Comparison of ENCODE assay signal across 23 mouse cellular contexts in genomic region chr4:136967511-136967910, GRCm38 (mm10). TPM values are rescaled to one million over a fixed set of nuclear protein-coding genes. Genes with fewer than 3 reads are reported as not detected.
A peak's percentile ranks its signal among the peaks of the same experiment; 100 is the strongest.
DNase-seq lines count a peak whose midpoint lies in the region; ATAC-seq lines count a peak whose summit lies in the region.
"Had no signal": no experiment of that assay in that cellular context is flagged by ENCODE, and none has a peak within 500 bp of the region (broad histone marks: within the 10 kb centered on the region; RNA-seq: fewer than 3 reads in every experiment).

No protein-coding gene starts in this region.

- WGBS in forebrain, embryonic 14.5 days, result 21% methylated on average over 9 of the region's 9 CpGs
- 19% methylated on average over 9 of the region's 9 CpGs for WGBS in limb, embryonic 10.5 days

- H3K27ac ChIP-seq in forebrain, embryonic 14.5 days (ENCODE audit: low read depth, low read length), result no peak overlapping the region; the same call in 1 of the 2 replicates
- H3K27ac ChIP-seq in limb, embryonic 10.5 days, result peak overlapping the region; percentile 10; the same call in 1 of the 2 replicates
- H3K27ac ChIP-seq: heart, embryonic 13.5 days; left cerebral cortex, adult 2 months; limb, embryonic 12.5 days; liver, embryonic 13.5 days; lung, embryonic 15.5 days; macrophage; neural tube, embryonic 12.5 days; stomach, postnatal 0 days had no signal

- DNase-seq in right cerebral cortex, postnatal 10 days (ENCODE audit: low spot score in 2 of 2), result peak; percentile 66 to 68
- DNase-seq in right cerebral cortex, postnatal 36 days (ENCODE audit: low spot score in 2 of 2), result no peak
- DNase-seq in forebrain, embryonic 14.5 days (ENCODE audit: low spot score), result peak; percentile 52
- no peak for DNase-seq in limb, embryonic 10.5 days (ENCODE audit: low spot score)
- DNase-seq in cerebellum, postnatal 36 days, result no peak
- no peak for DNase-seq in thymus, adult 18-20 months
- no peak for DNase-seq in spleen, postnatal 14 days (ENCODE audit: low spot score in 2 of 2)
- DNase-seq: cerebellum, adult 8-10 months; gastrocnemius, postnatal 14 days; heart, adult 18-20 months; kidney, adult 8-10 months; kidney, postnatal 36 days; layer of hippocampus, adult 9-11 months; liver, embryonic 13.5 days; right cerebral cortex, postnatal 25 days had no signal

- no peaks in the 10 kb centered on the region for H3K36me3 ChIP-seq in forebrain, embryonic 14.5 days (ENCODE audit: control insufficient read depth, insufficient read depth, low read length)
- H3K36me3 ChIP-seq in limb, embryonic 10.5 days, result no peaks in the 10 kb centered on the region
- H3K36me3 ChIP-seq: heart, embryonic 13.5 days; limb, embryonic 12.5 days; liver, embryonic 13.5 days; lung, embryonic 15.5 days; neural tube, embryonic 12.5 days had no signal

- ATAC-seq in forebrain, embryonic 14.5 days, result peak; percentile 28; the same call in 1 of the 2 replicates
- ATAC-seq: inflammation-experienced regulatory T-cells, adult 6 months had no signal

- H3K27me3 ChIP-seq in forebrain, embryonic 14.5 days (replicated peaks; ENCODE audit: control insufficient read depth, insufficient read depth, low read length), result no peaks in the 10 kb centered on the region
- peaks cover 98% of the 10 kb centered on the region for H3K27me3 ChIP-seq in limb, embryonic 10.5 days (ENCODE audit: low read depth, poor library complexity, severe bottlenecking)

- H3K4me3 ChIP-seq in forebrain, embryonic 14.5 days (ENCODE audit: low read depth, low read length), result no peak overlapping the region
- no peak overlapping the region for H3K4me3 ChIP-seq in limb, embryonic 10.5 days
- H3K4me3 ChIP-seq: heart, embryonic 13.5 days; left cerebral cortex, adult 2 months; limb, embryonic 12.5 days; liver, embryonic 13.5 days; lung, embryonic 15.5 days; neural tube, embryonic 12.5 days had no signal

- H3K4me1 ChIP-seq in forebrain, embryonic 14.5 days (ENCODE audit: control insufficient read depth, insufficient read depth, low read length), result peaks cover 18% of the 10 kb centered on the region
- H3K4me1 ChIP-seq in limb, embryonic 10.5 days, result peaks cover 70% of the 10 kb centered on the region
- H3K4me1 ChIP-seq: liver, embryonic 13.5 days had no signal

- 0 out of 2 replicates have a peak overlapping the region, but pooled peaks have one; percentile 3 for H3K4me2 ChIP-seq in forebrain, embryonic 14.5 days (ENCODE audit: low read length)
- H3K4me2 ChIP-seq: heart, embryonic 13.5 days; limb, embryonic 12.5 days; liver, embryonic 13.5 days; lung, embryonic 15.5 days; neural tube, embryonic 12.5 days had no signal

- H3K9ac ChIP-seq in forebrain, embryonic 14.5 days (ENCODE audit: low read length), result no peak overlapping the region
- H3K9ac ChIP-seq: heart, embryonic 13.5 days; limb, embryonic 12.5 days; liver, embryonic 13.5 days; lung, embryonic 15.5 days; neural tube, embryonic 12.5 days had no signal

- H3K9me3 ChIP-seq in forebrain, embryonic 14.5 days (replicated peaks; ENCODE audit: control insufficient read depth, low read length), result no peaks in the 10 kb centered on the region
- H3K9me3 ChIP-seq in limb, embryonic 10.5 days (replicated peaks), result no peaks in the 10 kb centered on the region
- H3K9me3 ChIP-seq: heart, embryonic 13.5 days; limb, embryonic 12.5 days; liver, embryonic 13.5 days; lung, embryonic 15.5 days; neural tube, embryonic 12.5 days had no signal

RNA-seq across cellular contexts. Expression of gene Epha8, which starts 10.9 kb away (rescaled TPM):
- polyA plus RNA-seq in forebrain, embryonic 14.5 days (2014; fragmentation: Nextera tagmentation; extraction: Ambion mirVana), result 1.9 and 3.1 TPM in 2 replicates
- polyA plus RNA-seq in limb, embryonic 10.5 days (2016; fragmentation: Nextera tagmentation; extraction: Ambion mirVana), result 0.29 and 0.55 TPM in 2 replicates
- polyA plus RNA-seq: macrophage had no signal

Comparison
In these comparisons a context has a peak if more than half of its experiments do, and no peak if none do; other contexts are left out.
1. DNase-seq: peak in right cerebral cortex, postnatal 10 days (2 of 2) and forebrain, embryonic 14.5 days (single experiment); none in right cerebral cortex, postnatal 36 days (0 of 2), limb, embryonic 10.5 days (single experiment), cerebellum, postnatal 36 days (0 of 2), thymus, adult 18-20 months (0 of 2) and spleen, postnatal 14 days (0 of 2).